Mouse (Mus musculus): Measurements from ENCODE around the gene Cacna1s. TPM values are rescaled to one million over a fixed set of nuclear protein-coding genes. Genes with fewer than 3 reads are reported as not detected.
A peak's percentile ranks its signal among the peaks of the same experiment; 100 is the strongest.

Cacna1s gene
- polyA plus RNA-seq, 1 experiment from 2014 or later: 0.45 TPM

DNA sequence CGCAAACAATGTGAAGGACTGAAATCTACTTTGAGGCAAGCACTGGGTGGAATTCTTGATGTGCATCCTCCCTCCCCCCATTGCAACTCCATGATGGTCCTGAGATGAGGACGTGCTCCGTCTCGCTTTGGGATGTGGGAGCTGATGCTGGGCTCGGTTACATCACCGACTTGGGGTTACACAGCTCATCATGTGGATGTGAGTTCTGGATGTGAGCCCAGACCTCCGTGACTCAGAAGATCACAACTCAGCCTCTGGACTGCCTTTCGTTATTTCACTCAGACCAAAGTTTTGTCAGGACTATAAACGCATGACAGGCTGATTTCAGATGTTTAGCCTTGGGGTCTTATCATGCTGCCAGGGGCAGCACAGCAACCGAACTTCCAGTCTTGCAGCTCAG, 74.3 kb downstream of the Cacna1s start:
- Histone ChIP-seq H3K36me3 (ENCODE audit: control insufficient read depth, insufficient read depth, low read length) (no peaks in the 10 kb centered on the region), H3K27me3 (ENCODE audit: control insufficient read depth, insufficient read depth, low read length) (0 out of 2 replicates have a peak, but pooled peaks cover 3% of the 10 kb centered on the region), H3K27ac (replicated peaks in 1 of 2; ENCODE audit: control insufficient read depth in 1 of 2, insufficient read depth in 1 of 2, low read depth in 2 of 2, low read length in 2 of 2) (0 out of 4 replicates have a peak overlapping the region, but pooled peaks of 1 of the 2 experiments have one; percentile 21), H3K4me1 (ENCODE audit: control insufficient read depth in 2 of 2, insufficient read depth in 2 of 2, low read length in 2 of 2) (peaks cover 27 to 48% of the 10 kb centered on the region in 2 experiments), H3K9ac (ENCODE audit: low read length) (no peak overlapping the region), H3K4me2 (ENCODE audit: low read length) (no peak overlapping the region), H3K9me3 (ENCODE audit: control insufficient read depth, low read length) (no peaks in the 10 kb centered on the region), H3K4me3 (ENCODE audit: control insufficient read depth in 1 of 2, insufficient read depth in 1 of 2, low read depth in 1 of 2, low read length in 2 of 2) (no peak overlapping the region)
- WGBS: 36% methylated on average over 10 of the region's 10 CpGs
- ATAC-seq (ENCODE audit: insufficient number of reproducible peaks, insufficient read depth, low FRiP score, low read depth): no peak

DNA sequence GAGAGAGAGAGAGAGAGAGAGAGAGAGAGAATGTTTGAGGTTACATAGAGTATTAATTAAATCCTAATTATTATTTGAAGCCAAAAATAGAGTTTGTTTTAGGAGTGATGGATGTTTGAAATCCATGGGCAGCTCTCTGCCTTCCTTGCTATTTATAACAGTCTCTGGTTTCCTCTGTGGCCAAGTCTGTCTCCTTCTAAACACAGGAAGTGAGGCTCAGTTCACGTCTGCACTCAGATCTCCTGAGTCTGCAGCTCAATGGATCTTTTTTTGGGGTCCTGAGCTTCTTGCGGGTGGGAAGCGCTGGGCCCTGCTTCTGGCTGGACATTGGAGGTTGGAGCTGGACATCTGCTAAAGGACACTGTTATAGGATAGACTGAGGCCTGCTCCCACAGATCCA, 75.3 kb downstream of the Cacna1s start:
- Histone ChIP-seq H3K4me2 (ENCODE audit: low read length) (no peak overlapping the region), H3K36me3 (ENCODE audit: control insufficient read depth, insufficient read depth, low read length) (no peaks in the 10 kb centered on the region), H3K9me3 (ENCODE audit: control insufficient read depth, low read length) (no peaks in the 10 kb centered on the region), H3K27ac (replicated peaks in 1 of 2; ENCODE audit: control insufficient read depth in 1 of 2, insufficient read depth in 1 of 2, low read depth in 2 of 2, low read length in 2 of 2) (peak overlapping the region; percentile 48 to 65; a peak in 3 of 4 replicates), H3K4me3 (ENCODE audit: control insufficient read depth in 1 of 2, insufficient read depth in 1 of 2, low read depth in 1 of 2, low read length in 2 of 2) (no peak overlapping the region), H3K4me1 (ENCODE audit: control insufficient read depth in 2 of 2, insufficient read depth in 2 of 2, low read length in 2 of 2) (peaks cover 31 to 58% of the 10 kb centered on the region in 2 experiments), H3K9ac (ENCODE audit: low read length) (no peak overlapping the region), H3K27me3 (ENCODE audit: control insufficient read depth, insufficient read depth, low read length) (peaks cover 3% of the 10 kb centered on the region; the same call in 1 of the 2 replicates)
- WGBS: 35% methylated on average over 3 of the region's 3 CpGs
- no peak for ATAC-seq (ENCODE audit: insufficient number of reproducible peaks, insufficient read depth, low FRiP score, low read depth)

DNA sequence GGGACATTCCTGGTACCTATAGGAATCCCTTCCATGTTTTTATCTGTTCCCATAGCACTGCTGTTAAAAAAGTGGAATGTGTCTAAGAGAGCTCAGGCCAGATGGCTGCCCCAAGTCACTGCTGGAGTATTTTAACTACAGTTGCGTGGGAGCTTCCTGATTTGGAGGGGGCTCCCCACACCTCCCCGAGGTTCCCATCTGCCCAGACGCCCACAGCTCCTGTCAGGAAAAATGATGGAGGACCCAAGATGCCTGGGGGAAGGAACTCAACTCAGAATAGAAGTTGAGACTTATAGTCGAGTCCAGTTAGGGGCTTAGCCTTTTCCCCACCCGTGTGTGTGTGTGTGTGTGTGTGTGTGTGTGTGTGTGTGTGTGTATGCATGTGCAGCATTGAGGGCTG, 75.9 kb downstream of the Cacna1s start:
- Histone ChIP-seq H3K36me3 (ENCODE audit: control insufficient read depth, insufficient read depth, low read length) (no peaks in the 10 kb centered on the region), H3K9ac (ENCODE audit: low read length) (no peak overlapping the region), H3K4me1 (ENCODE audit: control insufficient read depth in 2 of 2, insufficient read depth in 2 of 2, low read length in 2 of 2) (peaks cover 36 to 64% of the 10 kb centered on the region in 2 experiments), H3K9me3 (ENCODE audit: control insufficient read depth, low read length) (no peaks in the 10 kb centered on the region), H3K4me2 (ENCODE audit: low read length) (no peak overlapping the region), H3K4me3 (ENCODE audit: control insufficient read depth in 1 of 2, insufficient read depth in 1 of 2, low read depth in 1 of 2, low read length in 2 of 2) (no peak overlapping the region), H3K27me3 (ENCODE audit: control insufficient read depth, insufficient read depth, low read length) (peaks cover 3% of the 10 kb centered on the region; the same call in 1 of the 2 replicates), H3K27ac (replicated peaks in 1 of 2; ENCODE audit: control insufficient read depth in 1 of 2, insufficient read depth in 1 of 2, low read depth in 2 of 2, low read length in 2 of 2) (peak overlapping the region in 1 of 2 experiments; percentile 65; a peak in 1 of 4 replicates)
- ATAC-seq (ENCODE audit: insufficient number of reproducible peaks, insufficient read depth, low FRiP score, low read depth): no peak
- WGBS: 54% methylated on average over 5 of the region's 5 CpGs

DNA sequence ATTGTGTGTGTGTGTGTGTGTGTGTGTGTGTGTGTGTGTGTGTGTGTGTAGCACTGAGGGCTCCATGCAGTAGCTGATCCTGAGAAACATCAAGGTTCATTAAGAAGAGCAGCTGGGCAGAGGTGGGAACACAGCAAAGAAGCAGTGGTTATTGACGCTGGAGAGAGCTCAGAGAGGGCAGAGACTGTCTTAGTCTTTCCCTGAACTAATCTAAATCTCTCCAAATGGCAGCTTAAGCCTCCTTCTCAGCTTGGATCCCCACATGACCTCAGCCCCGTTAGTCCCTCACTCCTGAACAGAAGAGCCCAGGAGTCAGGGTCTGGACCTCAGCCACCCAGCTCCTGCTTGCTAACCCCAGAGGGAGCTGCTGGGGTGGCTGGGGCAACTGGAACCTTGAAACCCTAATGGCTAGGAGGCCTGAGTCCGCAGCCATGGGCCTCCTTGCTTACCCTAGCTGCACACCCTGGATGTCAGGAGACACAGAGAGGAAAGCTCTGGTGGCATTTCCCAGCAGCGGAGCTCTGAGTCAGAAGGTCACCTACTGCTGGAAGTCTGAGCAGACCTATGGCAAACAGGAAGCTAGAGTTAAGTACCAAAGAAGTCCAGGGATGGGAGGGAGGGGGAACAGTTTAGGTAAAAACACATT, 76.5 kb downstream of the Cacna1s start:
- Histone ChIP-seq H3K36me3 (ENCODE audit: control insufficient read depth, insufficient read depth, low read length) (no peaks in the 10 kb centered on the region), H3K27me3 (ENCODE audit: control insufficient read depth, insufficient read depth, low read length) (peaks cover 3% of the 10 kb centered on the region; the same call in 1 of the 2 replicates), H3K9me3 (ENCODE audit: control insufficient read depth, low read length) (no peaks in the 10 kb centered on the region), H3K4me1 (ENCODE audit: control insufficient read depth in 2 of 2, insufficient read depth in 2 of 2, low read length in 2 of 2) (peaks cover 42 to 69% of the 10 kb centered on the region in 2 experiments), H3K27ac (replicated peaks in 1 of 2; ENCODE audit: control insufficient read depth in 1 of 2, insufficient read depth in 1 of 2, low read depth in 2 of 2, low read length in 2 of 2) (no peak overlapping the region), H3K4me2 (ENCODE audit: low read length) (no peak overlapping the region), H3K4me3 (ENCODE audit: control insufficient read depth in 1 of 2, insufficient read depth in 1 of 2, low read depth in 1 of 2, low read length in 2 of 2) (no peak overlapping the region), H3K9ac (ENCODE audit: low read length) (no peak overlapping the region)
- ATAC-seq (ENCODE audit: insufficient number of reproducible peaks, insufficient read depth, low FRiP score, low read depth): no peak
- WGBS: 45% methylated on average over 4 of the region's 4 CpGs

DNA sequence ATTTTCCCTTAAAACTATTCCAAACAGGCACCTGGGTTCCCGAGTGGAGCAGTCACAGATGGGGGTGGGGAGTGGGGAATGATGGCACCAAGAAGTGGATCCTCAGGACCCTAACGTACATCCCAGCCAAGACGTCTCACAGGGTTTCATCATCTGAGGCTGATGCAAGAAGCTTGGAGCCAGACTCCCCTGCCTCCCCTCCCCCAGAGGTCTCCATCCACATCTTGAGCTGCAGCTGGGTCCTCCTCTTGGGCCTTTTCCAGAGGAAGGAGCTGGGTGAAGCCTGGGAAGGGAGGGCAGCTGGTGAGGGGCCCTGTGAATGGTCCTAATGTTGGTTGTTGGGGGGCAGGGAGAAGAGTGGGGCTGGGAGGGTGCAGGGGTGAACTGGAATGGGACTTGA, 77.6 kb downstream of the Cacna1s start:
- WGBS: 69% methylated on average over 3 of the region's 3 CpGs
- Histone ChIP-seq H3K4me2 (ENCODE audit: low read length) (no peak overlapping the region), H3K4me1 (ENCODE audit: control insufficient read depth in 2 of 2, insufficient read depth in 2 of 2, low read length in 2 of 2) (peaks cover 47 to 69% of the 10 kb centered on the region in 2 experiments)

DNA sequence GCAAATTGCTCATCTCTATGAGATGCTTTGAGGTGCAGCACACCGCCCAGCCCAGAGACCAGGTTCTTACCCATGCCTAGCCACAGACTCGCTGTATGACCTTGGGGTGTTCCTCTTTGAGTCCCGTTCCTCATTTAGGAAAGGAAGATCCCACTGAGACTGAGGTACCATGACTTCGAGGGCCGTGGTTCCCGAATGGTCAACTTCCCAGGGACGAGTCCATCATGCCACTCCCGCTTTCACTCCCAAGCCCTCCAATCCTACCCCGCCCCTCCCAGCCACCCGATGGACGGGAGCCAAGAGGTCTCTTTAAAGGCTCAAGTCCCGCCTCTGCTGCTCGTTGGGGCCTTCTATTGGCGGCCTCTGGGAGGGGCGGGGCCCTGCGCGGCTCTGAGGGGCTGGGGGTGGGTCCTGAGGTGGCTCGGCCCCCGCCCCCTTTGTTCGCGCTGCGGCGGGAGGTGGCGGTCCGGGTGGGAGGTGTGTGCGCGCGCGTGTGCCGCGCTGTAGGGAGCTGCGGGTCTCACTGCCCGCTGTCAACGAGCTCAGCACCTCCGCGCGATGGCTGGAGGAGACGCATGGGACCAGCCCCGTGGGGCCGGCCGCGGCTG, 78.5 kb downstream of the Cacna1s start, which contains the start of gene Kif21b:
Gene Kif21b (plus strand): TSS at position 439 of the 608 bp plus-strand sequence.
- 1% methylated on average over 38 of the region's 42 CpGs for WGBS
- Histone ChIP-seq H3K36me3 (ENCODE audit: control insufficient read depth, insufficient read depth, low read length) (no peaks in the 10 kb centered on the region), H3K4me2 (ENCODE audit: low read length) (peak within 1 kb of the TSS; percentile 100), H3K27me3 (ENCODE audit: control insufficient read depth, insufficient read depth, low read length) (peaks cover 3% of the 10 kb centered on the region; the same call in 1 of the 2 replicates), H3K4me3 (ENCODE audit: control insufficient read depth in 1 of 2, insufficient read depth in 1 of 2, low read depth in 1 of 2, low read length in 2 of 2) (peak within 1 kb of the TSS; percentile 68 to 73), H3K9me3 (ENCODE audit: control insufficient read depth, low read length) (no peaks in the 10 kb centered on the region), H3K27ac (replicated peaks in 1 of 2; ENCODE audit: control insufficient read depth in 1 of 2, insufficient read depth in 1 of 2, low read depth in 2 of 2, low read length in 2 of 2) (0 out of 4 replicates have a peak within 1 kb of the TSS, but pooled peaks of 1 of the 2 experiments have one; percentile 33), H3K9ac (ENCODE audit: low read length) (peak within 1 kb of the TSS; percentile 83), H3K4me1 (ENCODE audit: control insufficient read depth in 2 of 2, insufficient read depth in 2 of 2, low read length in 2 of 2) (peaks cover 50 to 74% of the 10 kb centered on the region in 2 experiments)
- peak; percentile 90 for ATAC-seq (ENCODE audit: insufficient number of reproducible peaks, insufficient read depth, low FRiP score, low read depth)

More for the DNA sequence above, 77.6 kb downstream of the Cacna1s start:
- Histone ChIP-seq H3K27me3 (ENCODE audit: control insufficient read depth, insufficient read depth, low read length) (peaks cover 3% of the 10 kb centered on the region; the same call in 1 of the 2 replicates), H3K36me3 (ENCODE audit: control insufficient read depth, insufficient read depth, low read length) (no peaks in the 10 kb centered on the region), H3K9me3 (ENCODE audit: control insufficient read depth, low read length) (no peaks in the 10 kb centered on the region), H3K27ac (replicated peaks in 1 of 2; ENCODE audit: control insufficient read depth in 1 of 2, insufficient read depth in 1 of 2, low read depth in 2 of 2, low read length in 2 of 2) (no peak overlapping the region), H3K4me3 (ENCODE audit: control insufficient read depth in 1 of 2, insufficient read depth in 1 of 2, low read depth in 1 of 2, low read length in 2 of 2) (no peak overlapping the region), H3K9ac (ENCODE audit: low read length) (no peak overlapping the region)
- no peak for ATAC-seq (ENCODE audit: insufficient number of reproducible peaks, insufficient read depth, low FRiP score, low read depth)

DNA sequence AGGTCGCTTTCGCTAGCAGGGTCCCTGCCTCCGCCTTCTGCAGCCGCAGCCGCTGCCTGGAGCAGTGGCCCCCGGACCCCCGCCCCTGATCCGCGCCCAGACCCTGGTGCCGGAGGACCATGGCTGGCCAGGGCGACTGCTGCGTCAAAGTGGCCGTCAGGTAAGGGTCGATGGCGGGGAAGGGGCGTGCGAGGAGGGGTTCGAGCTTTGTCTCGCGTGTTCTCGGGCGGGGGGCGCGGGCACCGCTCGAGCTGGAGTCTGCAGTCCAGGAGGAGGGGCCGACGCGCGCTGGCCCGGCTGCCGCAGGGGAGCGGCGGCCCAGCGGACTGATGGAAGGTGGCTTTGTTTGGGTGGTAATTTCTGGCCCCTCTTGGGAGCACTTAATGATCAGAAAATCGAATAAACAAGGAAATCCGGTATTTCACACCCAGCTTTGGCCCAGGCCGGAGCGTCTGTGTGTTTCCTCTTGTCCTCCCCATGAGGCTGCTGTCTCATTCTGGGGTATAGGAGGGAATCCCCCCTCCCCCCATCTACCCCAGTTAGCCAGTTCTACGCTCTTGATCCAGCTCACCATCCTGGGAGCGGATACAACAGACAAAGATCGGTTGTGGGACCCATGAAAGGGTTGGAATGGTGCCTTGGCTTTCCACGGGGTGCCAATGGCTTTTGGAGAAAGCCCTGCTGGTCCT, 79.2 kb downstream of the Cacna1s start:
- 2% methylated on average over 40 of the region's 43 CpGs for WGBS

More for the DNA sequence above, 79.2 kb downstream of the Cacna1s start:
- Histone ChIP-seq H3K27ac (replicated peaks in 1 of 2; ENCODE audit: control insufficient read depth in 1 of 2, insufficient read depth in 1 of 2, low read depth in 2 of 2, low read length in 2 of 2) (0 out of 4 replicates have a peak overlapping the region, but pooled peaks of 1 of the 2 experiments have one; percentile 33), H3K9ac (ENCODE audit: low read length) (peak overlapping the region; percentile 83), H3K4me1 (ENCODE audit: control insufficient read depth in 2 of 2, insufficient read depth in 2 of 2, low read length in 2 of 2) (peaks cover 56 to 77% of the 10 kb centered on the region in 2 experiments), H3K36me3 (ENCODE audit: control insufficient read depth, insufficient read depth, low read length) (no peaks in the 10 kb centered on the region), H3K9me3 (ENCODE audit: control insufficient read depth, low read length) (no peaks in the 10 kb centered on the region), H3K4me2 (ENCODE audit: low read length) (peak overlapping the region; percentile 100), H3K4me3 (ENCODE audit: control insufficient read depth in 1 of 2, insufficient read depth in 1 of 2, low read depth in 1 of 2, low read length in 2 of 2) (peak overlapping the region; percentile 68 to 73), H3K27me3 (ENCODE audit: control insufficient read depth, insufficient read depth, low read length) (peaks cover 3% of the 10 kb centered on the region; the same call in 1 of the 2 replicates)
- no peak; the same call in 1 of the 2 replicates for ATAC-seq (ENCODE audit: insufficient number of reproducible peaks, insufficient read depth, low FRiP score, low read depth)

All from heart, embryonic 14.5 days (tissue).